Mouse (Mus musculus) erythroblast, adult 5-6 weeks (primary cell): ENCODE data around the gene Cyp2d11. TPM values are rescaled to one million over a fixed set of nuclear protein-coding genes. Genes with fewer than 3 reads are reported as not detected.
"Not testable (repeated sequence)": the region's sequence is repeated elsewhere in the genome, so short reads cannot be mapped to it uniquely, and the experiment has no call there.

Experiments used
- ATAC-seq: replicated peaks from 2 replicates; pipeline ENCODE4 v1.8.0; 2016; ENCODE audit warnings: moderate number of reproducible peaks, mild to moderate bottlenecking, moderate TSS enrichment, inconsistent platforms; ENCODE audit not compliant: poor library complexity, low FRiP score, severe bottlenecking
- total RNA-seq, 2 experiments: library from RNA; stranded (forward) in 1 of 2; stranded (reverse) in 1 of 2; fragments of 150-400 nt in 1 of 2; fragments of 200-764, 138-1000 nt in 1 of 2; gene quantifications; 2 replicates each; pipeline versions ENCODE4 v1.2.3 to v1.2.4; 2015 to 2017; ENCODE audit warnings: low replicate concordance in 2 of 2

The Cyp2d11 gene
- total RNA-seq (2015; ENCODE audit: low replicate concordance), result not detected in 2 replicates
- not detected in 2 replicates for total RNA-seq (2017; ENCODE audit: low replicate concordance)

- ATAC-seq, result not testable (repeated sequence)
Observed at GRCm38 (mm10) chr15:82393922-82394321, at the start of gene Cyp2d11. Cyp2d11 (minus strand) TSS chr15:82394022.

DNA sequence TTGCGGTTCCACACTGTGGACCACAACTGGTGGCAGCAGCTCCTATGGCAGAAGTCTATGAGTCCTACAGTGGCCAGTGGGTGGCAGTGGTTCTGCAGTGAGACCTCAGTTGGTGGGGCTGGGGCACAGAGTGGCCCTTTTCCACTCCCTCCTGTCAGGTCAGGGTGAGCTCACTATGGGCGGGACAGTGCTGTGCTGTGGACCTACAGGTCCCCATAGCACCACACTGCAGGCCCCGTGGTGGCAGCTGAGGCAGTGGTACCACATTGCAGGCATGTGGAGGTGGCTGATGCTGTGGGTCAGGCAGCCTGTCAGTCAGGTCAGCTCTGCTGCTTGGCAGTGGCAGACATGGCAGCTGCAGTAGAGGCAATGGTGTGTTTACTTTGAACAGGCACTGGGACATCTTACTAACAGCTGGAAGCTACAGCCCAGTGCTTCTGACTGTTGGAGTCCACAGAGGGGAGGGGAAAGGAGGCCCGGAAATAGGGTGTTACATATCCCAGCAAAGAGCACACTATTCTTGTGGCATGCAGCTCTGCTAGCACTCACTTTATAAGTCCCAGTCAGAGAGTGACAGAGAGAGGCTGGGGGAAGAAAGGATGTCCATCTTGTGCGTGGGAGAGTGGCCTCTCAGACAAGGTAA lies 44.3 kb upstream of the Cyp2d11 start:
- no peak for ATAC-seq

- no peak for ATAC-seq
Observed at GRCm38 (mm10) chr15:82435606-82436005, 41.8 kb upstream of the Cyp2d11 start.

DNA sequence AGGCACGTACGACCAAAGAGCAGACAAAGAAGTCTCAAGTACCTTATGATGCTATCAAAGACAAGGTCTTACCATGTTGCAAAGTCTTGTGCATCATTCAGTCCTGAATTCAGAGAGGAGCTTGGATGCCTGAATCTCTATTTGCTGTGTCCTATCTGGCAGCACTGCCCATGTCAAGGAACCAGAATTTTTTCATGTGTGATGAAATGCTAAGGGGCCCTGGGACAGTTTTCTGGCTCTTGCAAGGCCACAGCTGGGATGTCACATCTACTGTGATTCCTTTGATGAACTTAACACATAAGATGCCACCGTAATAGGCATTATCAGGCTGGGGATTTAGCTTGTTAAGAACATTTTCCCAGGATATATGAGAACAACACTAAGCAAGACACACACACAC lies 41.2 kb upstream of the Cyp2d11 start:
- ATAC-seq, result no peak

- no peak for ATAC-seq
Observed at GRCm38 (mm10) chr15:82434541-82434940, 40.7 kb upstream of the Cyp2d11 start.

DNA sequence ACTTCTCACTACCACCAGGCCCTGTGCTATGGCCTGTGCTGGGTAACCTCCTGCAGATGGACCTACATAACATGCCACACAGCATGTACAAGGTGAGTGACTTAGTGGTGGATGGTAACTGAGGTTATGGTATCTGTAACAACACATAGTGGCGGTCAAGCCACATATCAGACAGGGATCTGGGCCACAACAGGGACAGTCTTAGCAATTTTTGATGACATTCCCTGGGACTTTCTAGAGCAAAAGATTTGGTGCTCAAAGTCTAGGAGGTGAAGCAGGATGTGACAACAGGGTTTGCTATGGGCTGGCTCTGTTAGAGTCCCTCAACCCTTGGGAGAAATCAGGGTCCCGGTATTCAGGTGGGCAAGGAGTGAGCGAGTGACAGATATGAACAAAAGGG lies 39.8 kb upstream of the Cyp2d11 start:
- no peak for ATAC-seq

DNA sequence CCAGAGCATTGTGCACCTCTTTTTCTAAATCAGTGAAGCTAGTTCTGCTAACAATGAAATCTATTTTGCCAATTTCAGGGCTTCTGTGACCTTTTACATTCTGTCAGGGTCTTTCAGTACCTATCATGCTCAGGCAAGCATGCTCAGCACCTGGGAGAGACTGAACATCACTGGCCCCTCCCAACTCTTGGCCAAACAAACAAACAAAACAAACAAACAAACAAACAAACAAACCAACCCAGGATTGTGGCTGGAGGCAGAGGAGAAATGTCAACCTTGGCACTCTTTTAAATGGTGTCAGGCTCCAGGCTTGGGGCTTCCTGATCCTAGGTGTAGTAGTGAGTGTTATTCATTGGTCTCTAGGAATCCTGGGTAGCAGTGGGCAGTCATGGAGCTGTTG lies 39.3 kb upstream of the Cyp2d11 start, which contains the start of gene Cyp2d9:
Cyp2d9 (plus strand) TSS at position 301 of the 400 bp plus-strand sequence.
- no peak for ATAC-seq

DNA sequence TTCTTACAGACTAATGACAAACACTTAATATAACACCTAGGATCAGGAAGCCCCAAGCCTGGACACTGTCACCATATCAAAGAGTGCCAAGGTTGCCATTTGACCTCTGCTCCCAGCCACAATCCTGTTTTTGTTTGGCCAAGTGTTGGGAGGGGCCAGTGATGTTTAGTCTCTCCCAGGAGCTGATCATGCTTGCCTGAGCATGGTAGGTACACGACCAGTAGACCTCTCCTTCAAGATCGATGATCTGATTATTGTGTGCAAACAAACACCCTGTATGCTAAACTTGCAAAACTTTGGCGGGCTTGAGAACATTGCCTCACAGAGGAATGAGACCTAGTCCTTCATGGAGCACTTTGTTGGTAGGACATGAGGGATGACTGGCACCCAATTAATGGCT lies 29.6 kb upstream of the Cyp2d11 start:
- no peak for ATAC-seq

GRCm38 (mm10) chr15:82422935-82423334 lies 29.1 kb upstream of the Cyp2d11 start:
- no peak for ATAC-seq

DNA sequence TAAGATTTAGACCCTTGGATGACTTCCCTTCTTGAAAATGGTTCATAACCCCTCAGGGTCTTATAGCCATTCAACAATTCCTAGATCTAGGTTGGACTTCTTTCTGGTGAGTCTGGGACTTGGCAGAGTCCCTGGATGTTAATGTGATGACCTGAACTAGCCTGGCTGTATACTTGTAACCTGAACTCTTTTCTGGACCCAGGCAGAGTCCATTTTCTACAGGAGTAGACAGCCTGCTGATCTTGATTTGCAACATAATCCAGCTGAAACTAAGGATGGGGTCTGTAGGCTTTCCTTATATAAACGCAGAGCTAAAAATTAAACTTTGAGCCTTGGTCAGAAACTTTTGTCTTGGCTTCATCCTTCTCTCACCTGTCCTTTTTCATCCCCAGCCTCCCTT lies 24.8 kb upstream of the Cyp2d11 start:
- ATAC-seq, result no peak

DNA sequence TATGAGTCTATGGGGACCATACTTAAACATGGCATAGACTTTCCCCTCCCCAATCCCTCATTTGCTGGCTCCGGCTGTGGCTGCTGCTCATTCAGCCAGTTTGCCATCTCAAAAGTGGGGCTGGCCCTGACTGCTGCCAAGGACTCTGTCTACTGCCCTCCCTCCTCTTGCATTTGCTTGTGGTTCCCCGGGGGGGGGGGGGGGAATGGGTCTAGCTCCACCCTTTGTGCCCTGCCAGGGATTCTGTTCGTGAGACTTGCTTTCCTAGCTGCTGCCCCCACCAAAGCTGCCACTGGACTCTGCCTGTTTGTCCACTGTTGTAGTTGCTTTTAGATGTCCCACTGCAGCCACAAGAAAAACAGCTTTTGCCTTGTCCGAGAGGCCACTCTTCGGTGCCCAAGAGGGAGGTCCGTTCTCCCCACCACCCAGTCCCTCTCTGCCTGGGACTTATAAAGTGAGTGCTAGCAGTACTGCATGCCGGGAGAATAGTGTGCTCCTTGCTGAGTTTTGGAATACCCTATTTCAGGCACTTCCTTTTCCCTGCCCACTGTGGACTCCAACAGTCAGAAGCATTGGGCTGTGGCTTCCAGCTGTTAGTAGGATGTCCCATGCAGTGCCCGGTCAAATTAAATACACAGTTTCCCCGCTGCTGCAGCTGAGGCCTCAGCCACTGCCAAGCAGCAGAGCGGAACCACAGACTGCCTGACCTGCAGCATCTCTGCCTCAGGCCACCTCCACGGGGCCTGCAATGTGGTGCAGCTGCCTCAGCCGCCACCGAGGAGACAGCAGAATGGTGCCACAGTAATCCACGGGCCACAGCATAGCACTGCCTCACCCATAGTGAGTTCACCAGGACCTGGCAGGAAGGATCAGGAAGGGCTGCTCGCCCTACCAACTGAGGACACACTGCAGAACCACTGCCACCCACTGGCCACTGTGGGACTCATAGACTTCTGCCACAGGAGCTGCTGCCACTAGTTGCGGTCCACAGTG lies 23.3 kb upstream of the Cyp2d11 start:
- peak; percentile 62; the same call in 1 of the 2 replicates for ATAC-seq

DNA sequence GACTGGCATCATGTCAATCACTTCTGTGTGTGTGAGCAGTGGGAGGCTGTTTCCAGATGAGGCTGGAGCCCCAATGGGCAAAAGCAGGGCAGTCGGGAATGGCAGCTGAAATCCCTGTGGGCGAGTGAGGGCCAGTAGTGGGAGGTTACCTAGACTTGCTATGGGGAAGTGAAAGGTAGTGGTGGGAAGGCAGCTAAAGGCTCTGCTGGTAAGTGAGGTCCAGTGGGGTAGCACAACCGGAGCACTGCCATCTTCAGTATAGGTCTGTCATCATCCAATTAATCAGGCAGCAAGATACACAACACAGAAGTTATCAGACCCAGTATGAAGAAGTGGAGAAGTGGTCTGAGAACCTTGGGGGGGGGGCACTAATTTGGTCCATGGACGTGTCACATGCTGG lies 13.7 kb upstream of the Cyp2d11 start:
- ATAC-seq, result 0 out of 2 replicates have a peak, but pooled peaks have one; percentile 52

- no peak for ATAC-seq
Observed at GRCm38 (mm10) chr15:82406981-82407380, 13.2 kb upstream of the Cyp2d11 start, which contains the start of gene Cyp2d10. Cyp2d10 (minus strand) TSS chr15:82407195.

GRCm38 (mm10) chr15:82404163-82404562 lies 10.3 kb upstream of the Cyp2d11 start:
- ATAC-seq, result no peak

- no peak for ATAC-seq
Observed at GRCm38 (mm10) chr15:82403606-82404005, 9.8 kb upstream of the Cyp2d11 start.

DNA sequence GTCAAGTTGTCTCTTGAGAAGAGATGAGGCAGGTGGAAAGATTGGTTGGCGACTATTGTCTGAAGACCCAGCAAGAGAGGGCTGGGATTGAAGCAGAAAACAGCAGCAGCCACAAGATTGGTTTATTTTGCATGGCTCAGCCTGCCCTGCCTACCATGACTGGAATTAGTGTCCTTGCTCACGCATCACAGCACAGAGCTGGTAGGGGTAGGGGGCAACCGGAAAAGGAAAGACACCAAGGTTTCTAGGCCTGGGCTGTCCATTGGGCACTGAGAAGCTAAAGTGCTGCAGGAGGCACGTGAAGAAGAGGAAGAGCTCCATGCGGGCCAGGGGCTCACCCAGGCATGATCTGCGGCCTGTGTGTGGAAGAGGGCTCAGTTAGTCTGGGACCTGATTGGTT lies 8.9 kb upstream of the Cyp2d11 start:
- no peak for ATAC-seq

DNA sequence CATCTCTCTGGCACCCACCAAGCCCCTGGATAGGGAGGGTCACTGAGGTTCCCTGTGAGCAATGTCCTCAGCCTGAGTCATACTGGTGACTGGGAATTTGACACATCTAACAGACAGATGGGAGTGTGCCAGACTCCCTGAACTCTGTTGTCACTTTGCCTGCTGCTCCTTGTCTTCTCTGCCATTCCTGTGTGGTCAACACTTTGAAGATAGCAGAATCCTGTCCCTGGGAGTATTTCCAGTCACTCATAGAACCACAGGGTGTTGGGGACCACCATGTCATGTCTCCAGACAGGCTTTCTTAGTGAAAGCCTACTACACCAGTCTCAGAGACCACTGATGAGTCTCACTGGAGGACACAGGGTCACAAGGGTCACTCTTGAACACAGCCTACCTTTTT lies 8.3 kb upstream of the Cyp2d11 start:
- no peak for ATAC-seq

DNA sequence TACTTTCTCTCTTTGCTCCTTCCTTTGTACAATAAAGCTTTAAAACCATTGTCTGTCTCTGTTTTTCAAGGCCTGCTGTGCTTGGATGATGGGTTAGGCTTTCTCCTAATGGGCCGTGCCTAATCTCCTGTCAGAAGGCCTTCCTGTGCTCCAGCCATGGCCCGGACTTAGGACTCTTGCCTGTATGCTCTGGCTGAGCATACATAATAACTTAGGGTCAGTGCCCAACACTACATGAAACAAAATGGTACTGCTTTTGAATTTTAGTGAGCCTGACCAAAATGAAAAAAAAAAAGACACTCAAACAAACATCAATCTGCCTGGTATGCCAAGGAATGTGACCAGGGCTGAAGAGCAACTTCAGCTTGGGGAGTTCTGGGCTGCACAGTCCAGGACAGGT lies 7.7 kb upstream of the Cyp2d11 start:
- no peak for ATAC-seq

- ATAC-seq, result not testable (repeated sequence)
Observed at GRCm38 (mm10) chr15:82395955-82396354, 2.1 kb upstream of the Cyp2d11 start.

DNA sequence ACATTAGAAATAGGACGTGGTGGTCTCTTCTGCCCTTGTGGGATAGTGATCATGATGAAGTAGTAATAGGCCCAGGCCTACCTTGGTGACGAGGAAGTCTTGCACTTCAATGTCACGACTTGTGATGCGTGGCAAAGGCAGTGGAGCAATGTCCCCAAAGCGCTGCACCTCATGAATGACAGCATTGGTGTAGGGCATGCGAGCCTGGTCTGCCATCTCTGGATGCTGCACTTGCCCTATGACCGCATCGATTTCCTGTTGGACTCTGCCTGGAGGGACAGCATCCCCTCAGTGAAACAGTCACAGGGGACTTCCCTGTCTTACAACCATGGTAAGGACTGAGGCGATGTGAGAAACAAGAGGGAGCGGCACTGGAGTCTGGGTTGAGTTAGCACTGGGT lies 3.9 kb downstream of the Cyp2d11 start:
- not testable (repeated sequence) for ATAC-seq

- ATAC-seq, result no peak
Observed at GRCm38 (mm10) chr15:82385729-82386128, 8.1 kb downstream of the Cyp2d11 start.
